Mouse (Mus musculus) heart, adult 2 months (tissue): ENCODE measurements around the gene Dlgap3.

Source experiments
- CTCF ChIP-seq: fragments of 200-600 bp; IDR thresholded peaks from 2 replicates; pipeline ENCODE4 v1.8.1; 2022; ENCODE audit warnings: antibody characterized with exemption, mild to moderate bottlenecking, moderate library complexity
- POLR2A ChIP-seq: fragments of 200-500 bp; IDR thresholded peaks from 2 replicates; pipeline ENCODE4 v1.6.1; 2011; ENCODE audit warnings: mild to moderate bottlenecking, low read depth, low read length, control low read depth; ENCODE audit not compliant: insufficient read depth

DNA sequence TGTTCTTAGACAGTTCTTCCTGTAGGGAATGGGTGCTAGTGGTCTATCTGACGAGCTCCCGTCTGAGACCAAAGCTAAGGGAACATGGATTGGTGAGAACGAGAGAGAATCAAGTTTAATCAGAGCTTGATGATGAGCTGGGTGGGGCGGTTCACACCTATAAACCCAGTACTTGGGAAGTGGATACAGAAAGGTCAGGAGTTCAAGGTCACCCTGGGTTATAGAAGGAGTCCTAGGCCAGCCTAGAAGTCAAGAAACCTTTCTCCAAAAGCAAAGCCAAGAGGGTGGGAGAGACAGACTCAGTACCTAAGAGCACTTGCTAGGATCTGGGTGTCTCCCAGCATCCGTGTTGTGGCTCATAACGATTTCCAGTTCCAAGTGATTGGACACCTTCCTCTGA, 21.9 kb downstream of the Dlgap3 start:
- TF ChIP-seq CTCF, result no peak
- no peak for TF ChIP-seq POLR2A
